Mouse (Mus musculus) gastrocnemius, postnatal 14 days (tissue): Measurements from ENCODE around the gene Tspyl2. TPM values are rescaled to one million over a fixed set of nuclear protein-coding genes. Genes with fewer than 3 reads are reported as not detected.
A peak's percentile ranks its signal among the peaks of the same experiment; 100 is the strongest.
"Not testable (repeated sequence)": the region's sequence is repeated elsewhere in the genome, so short reads cannot be mapped to it uniquely, and the experiment has no call there.

Source experiments
- DNase-seq: peaks from one replicate; pipeline ENCODE4 v3.0.0; 2021; ENCODE audit warnings: mixed read lengths
- intact Hi-C: fragments of 180-260 bp; cut with DNase I; formaldehyde crosslinking; loops from one replicate; pipeline ENCODE4 v1.15.1; 2025; ENCODE audit warnings: low total_unique reads
- long read RNA-seq, 2 experiments: library from polyadenylated mRNA; stranded (forward); transcript quantifications; one replicate each; pipeline ENCODE4 v2.0.0; 2021
- total RNA-seq, 2 experiments: library from RNA; stranded (reverse); gene quantifications; 2 replicates each; pipeline ENCODE4 v1.2.3; 2021

Tspyl2 gene
- 10 to 100 TPM in 1 of 2 experiments, 1 to 10 TPM in 1; 7.5 to 10.3 TPM for total RNA-seq
- long read RNA-seq, experiment 1, transcript Tspyl2-201 (7 exons, 2,696 nt) = major isoform, 10 of 14 reads
- long read RNA-seq, experiment 1, partial matches to known transcripts = 0 of 14 reads
- long read RNA-seq, experiment 1, other reads (novel, unspliced or antisense) = 4 of 14 reads
- long read RNA-seq, experiment 2, transcript Tspyl2-201 (7 exons, 2,696 nt) = major isoform, 6 of 13 reads
- long read RNA-seq, experiment 2, partial matches to known transcripts = 1 of 13 reads
- long read RNA-seq, experiment 2, other reads (novel, unspliced or antisense) = 5 of 13 reads

DNA sequence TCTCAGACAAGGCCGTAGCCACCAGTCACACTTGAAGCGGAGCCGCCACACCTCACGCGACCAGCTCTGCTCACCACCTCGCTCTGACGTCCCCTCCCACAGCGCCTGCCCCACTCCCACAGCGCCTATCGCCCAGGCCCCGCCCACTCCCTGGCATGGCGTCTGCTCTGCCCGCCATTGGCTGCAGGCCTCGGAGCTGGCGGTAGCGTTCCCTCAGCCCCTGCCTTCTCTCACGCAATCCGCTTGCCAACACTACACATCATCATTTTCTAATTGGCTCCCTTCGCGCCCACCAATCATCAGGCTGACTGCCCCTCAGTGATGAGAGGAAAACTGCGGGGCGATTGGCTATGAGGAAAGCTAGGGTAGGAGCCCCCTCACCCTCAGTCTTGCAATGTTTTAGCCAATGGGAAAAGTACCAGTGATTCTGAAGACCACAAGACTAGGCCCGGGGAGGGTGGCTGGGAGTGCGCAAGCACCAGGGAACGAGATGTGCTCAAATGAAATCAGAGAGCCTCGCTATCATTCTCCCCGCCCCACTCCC, at the start of gene Tspyl2:
Gene Tspyl2 (minus strand): TSS at position 68 of the 544 bp plus-strand sequence.
- intact Hi-C loops = no loop called here
- DNase-seq = peak; percentile 92

- intact Hi-C loops = no loop called here
Measured at GRCm38 (mm10) chrX:152368397-152369273, 26.4 kb upstream of the Tspyl2 start, which contains the start of gene Gpr173. Gpr173 (minus strand) TSS chrX:152368704.

GRCm38 (mm10) chrX:152368054-152368396, 25.8 kb upstream of the Tspyl2 start:
- intact Hi-C loops = no loop called here
- DNase-seq = no peak

More at GRCm38 (mm10) chrX:152368397-152369273, 26.4 kb upstream of the Tspyl2 start, which contains the start of gene Gpr173:
- DNase-seq = peak; percentile 63

DNA sequence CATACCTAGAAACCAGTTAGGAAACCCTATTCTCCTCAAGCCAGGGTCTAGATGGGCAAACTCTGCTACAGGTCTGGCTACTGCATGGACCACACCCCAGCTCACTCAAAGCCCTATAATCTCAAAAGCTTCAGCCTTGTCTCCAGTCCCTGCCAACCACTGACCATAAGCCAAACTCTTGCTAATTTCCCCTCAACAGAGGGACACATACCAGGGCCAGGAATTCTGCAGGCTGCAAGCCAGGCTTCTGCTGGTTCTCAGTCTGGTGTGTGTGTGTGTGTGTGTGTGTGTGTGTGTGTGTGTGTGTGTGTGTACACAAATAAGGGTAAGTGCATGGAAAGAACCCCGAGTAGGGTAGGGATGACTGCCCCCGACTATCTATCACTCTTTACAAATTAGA, 24.2 kb upstream of the Tspyl2 start:
- no peak for DNase-seq
- intact Hi-C loops = no loop called here

DNA sequence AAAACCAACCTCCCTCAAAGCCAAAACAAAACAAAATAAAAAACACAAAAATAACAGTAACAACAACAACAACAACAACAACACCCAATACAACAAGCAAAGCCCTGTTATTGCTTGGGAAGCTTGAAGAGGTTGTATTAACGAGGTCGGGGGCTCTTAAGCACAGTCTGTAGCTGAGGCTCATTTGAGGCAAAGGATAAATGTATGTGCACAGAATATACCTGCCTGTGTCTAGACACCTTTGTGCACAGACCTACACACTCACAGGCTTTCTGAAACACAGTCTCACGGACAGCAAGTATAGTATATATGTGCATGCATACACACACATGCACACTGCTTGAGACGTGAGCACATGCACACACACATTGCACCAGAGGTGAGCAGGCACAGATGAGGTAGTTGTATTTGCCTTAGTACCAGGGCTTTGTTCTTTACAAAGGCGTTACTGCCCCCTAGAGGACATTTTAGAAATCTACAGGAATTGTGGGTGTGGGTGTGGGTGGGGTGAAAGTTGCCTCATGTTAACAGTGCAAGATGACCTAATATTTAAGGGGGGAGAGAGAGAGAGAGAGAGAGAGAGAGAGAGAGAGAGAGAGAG, 10.4 kb upstream of the Tspyl2 start:
- intact Hi-C loops = loop anchor here (10.0 kb wide), 1 partner anchor 108 kb away; no protein-coding TSS in a partner anchor
- no peak for DNase-seq

DNA sequence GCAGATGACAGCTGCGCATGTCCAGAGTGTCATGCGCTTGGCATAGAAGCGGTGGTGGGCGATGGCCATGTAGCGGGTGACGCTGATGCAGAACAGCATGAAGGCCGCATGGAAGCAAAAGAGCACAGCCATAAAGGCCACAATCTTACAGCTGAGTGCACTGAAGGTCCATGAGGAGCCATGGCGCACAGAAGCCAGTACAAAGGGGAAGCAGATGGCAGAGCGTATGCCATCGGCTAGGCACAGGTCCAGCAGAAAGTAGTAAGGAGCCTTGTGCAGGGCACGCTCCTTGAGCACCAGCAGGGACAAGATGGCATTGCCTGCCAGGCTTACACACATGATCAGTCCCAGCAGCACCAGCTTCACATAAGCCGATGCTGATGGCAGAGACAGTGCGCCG, 4.8 kb upstream of the Tspyl2 start:
- intact Hi-C loops = no loop called here
- no peak for DNase-seq

GRCm38 (mm10) chrX:152346587-152346986, 4.4 kb upstream of the Tspyl2 start:
- intact Hi-C loops = no loop called here
- peak; percentile 9 for DNase-seq

GRCm38 (mm10) chrX:152342903-152343302, 678 bp upstream of the Tspyl2 start:
- no peak for DNase-seq
- intact Hi-C loops = no loop called here

DNA sequence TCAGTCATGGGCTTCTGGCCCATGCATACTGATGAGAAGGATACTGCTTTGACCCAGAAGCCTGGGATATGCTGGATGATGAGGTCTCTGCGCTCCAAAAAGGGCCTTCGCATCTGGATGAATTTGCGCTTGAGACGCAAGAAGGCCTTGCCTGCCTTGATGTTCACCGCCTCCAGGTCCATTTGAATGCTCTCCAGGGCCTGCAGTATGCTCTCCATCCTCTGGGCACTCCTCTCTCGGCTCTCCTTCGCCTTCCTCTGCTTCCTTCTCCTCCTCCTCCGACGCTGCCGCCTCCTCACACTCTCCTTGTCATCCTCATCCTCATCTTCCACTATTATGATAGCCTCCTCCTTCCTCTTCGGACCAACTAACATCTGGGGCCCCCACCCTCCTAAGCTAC, 729 bp downstream of the Tspyl2 start:
- no peak for DNase-seq
- intact Hi-C loops = no loop called here

DNA sequence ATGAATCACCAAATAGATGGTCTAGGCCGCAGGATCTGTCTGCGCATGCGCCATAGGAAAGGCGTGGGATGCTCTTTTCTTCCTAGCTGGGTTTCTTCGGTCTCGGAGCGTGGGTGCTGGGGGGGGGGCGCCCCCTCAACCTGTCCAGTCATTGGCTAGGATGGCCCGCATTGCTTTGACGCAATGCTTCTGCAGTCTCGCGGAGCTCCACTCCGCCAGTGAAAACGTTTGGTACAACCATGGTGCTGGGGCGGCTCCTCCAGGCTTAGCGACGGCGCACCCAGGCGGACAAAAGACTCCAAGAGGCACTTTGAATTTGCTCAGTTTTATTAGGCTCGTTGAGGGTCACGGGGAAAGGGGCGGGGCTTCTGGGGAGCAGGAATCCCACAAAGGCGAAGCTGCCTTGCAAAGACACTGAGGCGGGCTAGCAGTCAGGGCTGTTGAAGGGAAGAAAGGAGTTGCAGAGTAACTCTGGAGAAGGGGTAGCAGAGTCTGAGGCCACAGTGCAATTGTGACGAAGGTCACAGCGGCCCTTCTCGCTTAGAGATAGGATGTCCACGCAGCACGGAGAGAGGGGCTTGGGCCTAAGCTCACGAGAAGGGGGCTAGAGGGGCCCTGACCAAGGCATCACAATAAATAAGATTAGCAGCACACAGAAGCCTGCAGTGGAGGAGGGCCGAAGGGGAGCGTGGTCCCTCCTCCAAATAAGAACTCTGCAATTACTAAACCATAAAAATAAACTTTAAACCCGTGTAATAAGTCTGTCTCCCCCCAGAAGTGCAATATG, 5.5 kb downstream of the Tspyl2 start:
- intact Hi-C loops = no loop called here
- peak; percentile 89 for DNase-seq

GRCm38 (mm10) chrX:152336123-152336522, 6.1 kb downstream of the Tspyl2 start:
- DNase-seq, intact Hi-C loops: not testable (repeated sequence)

- DNase-seq, intact Hi-C loops: not testable (repeated sequence)
Measured at GRCm38 (mm10) chrX:152329400-152329799, 12.8 kb downstream of the Tspyl2 start.

DNA sequence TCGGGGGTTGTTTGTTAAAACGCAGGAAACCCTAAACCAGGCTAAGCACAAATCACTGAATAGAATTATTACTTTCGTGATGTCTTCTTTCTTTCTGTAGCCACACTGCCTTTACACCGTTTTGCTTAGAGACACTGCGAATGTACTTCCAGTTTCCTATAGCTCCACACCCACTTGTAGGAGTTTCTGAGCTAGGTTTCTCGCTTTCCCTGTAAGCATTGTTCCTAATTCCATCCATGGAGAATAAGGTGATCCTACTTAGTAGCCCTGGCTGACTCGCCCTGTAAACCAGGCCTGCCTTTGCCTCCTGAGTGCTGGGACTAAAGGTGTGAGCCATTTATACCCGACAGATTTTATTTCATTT, 14.6 kb downstream of the Tspyl2 start:
- intact Hi-C loops = no loop called here

GRCm38 (mm10) chrX:152326996-152327688, 15.1 kb downstream of the Tspyl2 start, which contains the start of gene Kantr:
Kantr (minus strand) TSS chrX:152327495.
- peak; percentile 79 for DNase-seq
- intact Hi-C loops = no loop called here

More for the DNA sequence above, 14.6 kb downstream of the Tspyl2 start:
- no peak for DNase-seq

DNA sequence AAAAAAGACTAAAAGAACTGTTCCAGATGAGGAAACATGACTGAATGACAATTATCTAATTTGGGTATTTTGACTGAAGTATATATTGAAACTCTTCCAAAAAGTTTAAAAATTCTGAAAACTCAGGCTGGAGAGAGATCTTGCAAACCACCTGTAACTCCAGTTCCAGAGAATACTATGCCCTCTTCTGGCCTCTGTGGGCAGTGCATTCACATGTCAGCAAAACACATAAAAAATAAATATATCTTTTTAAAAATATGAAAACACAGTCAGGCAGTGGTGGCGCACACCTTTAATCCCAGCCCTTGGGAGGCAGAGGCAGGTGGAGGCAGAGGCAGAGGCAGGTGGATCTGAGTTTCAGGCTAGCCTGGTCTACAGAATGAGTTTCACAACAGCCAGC, 18.6 kb downstream of the Tspyl2 start:
- no peak for DNase-seq
- intact Hi-C loops = no loop called here

GRCm38 (mm10) chrX:152322776-152323175, 19.4 kb downstream of the Tspyl2 start:
- no peak for DNase-seq

DNA sequence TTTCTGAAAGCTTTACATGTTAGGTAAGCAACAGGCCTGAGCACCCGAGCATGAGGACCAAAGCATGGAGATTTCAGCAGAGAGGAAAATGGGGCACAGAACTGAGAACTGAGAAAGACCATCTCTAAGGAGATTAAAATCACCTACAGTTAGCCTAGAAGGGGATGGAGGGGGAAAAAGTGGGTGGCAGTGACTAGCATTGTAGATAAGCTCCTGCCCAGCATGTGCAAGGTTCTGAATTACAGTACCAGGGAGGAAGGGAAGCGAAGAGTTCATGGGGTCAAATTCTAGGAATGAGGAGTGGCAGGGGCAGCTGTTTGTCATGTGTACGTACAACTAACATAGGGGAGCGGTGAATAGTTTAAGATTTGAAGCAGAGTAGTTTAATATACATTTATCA, 21.7 kb downstream of the Tspyl2 start:
- intact Hi-C loops = no loop called here
- DNase-seq = no peak

More at GRCm38 (mm10) chrX:152322776-152323175, 19.4 kb downstream of the Tspyl2 start:
- intact Hi-C loops = no loop called here

GRCm38 (mm10) chrX:152307942-152308341, 34.3 kb downstream of the Tspyl2 start:
- intact Hi-C loops = no loop called here

More at GRCm38 (mm10) chrX:152307942-152308341, 34.3 kb downstream of the Tspyl2 start:
- DNase-seq = peak; percentile 7
